Mouse (Mus musculus): ENCODE data around the gene Kcmf1.

GRCm38 (mm10) chr6:72902254-72902990 is 2.6 kb upstream of the Kcmf1 start:
- no peak for TF ChIP-seq MYOG (IDR thresholded peaks at IDR 0.05; ENCODE audit: control insufficient read depth in 1 of 3, insufficient read depth in 1 of 3, insufficient read length in 2 of 3, low read depth in 2 of 3)
- TF ChIP-seq MAX (IDR thresholded peaks at IDR 0.05; ENCODE audit: low read depth) = no peak
- TF ChIP-seq USF1 (IDR thresholded peaks at IDR 0.05; ENCODE audit: low read depth) = no peak
- no peak for TF ChIP-seq POLR2A (IDR thresholded peaks at IDR 0.05; ENCODE audit: insufficient read length, low read depth)
- TF ChIP-seq SRF (IDR thresholded peaks at IDR 0.05; ENCODE audit: control insufficient read depth, insufficient read length, low read depth) = no peak
- no peak for TF ChIP-seq POLR2AphosphoS2 (IDR thresholded peaks at IDR 0.05; ENCODE audit: insufficient read length, low read depth)
